Mouse (Mus musculus): ENCODE measurements around the gene Taar1.

Taar1 gene

GRCm38 (mm10) chr10:23920056-23920455 lies at the start of gene Taar1:
Gene Taar1, plus strand, starts transcription at chr10:23920356.
- DNase-seq (ENCODE audit: low read depth, low spot score), result no peak

GRCm38 (mm10) chr10:23880695-23881094 lies 39.5 kb upstream of the Taar1 start:
- DNase-seq (ENCODE audit: low read depth, low spot score), result no peak

- no peak for DNase-seq (ENCODE audit: low read depth, low spot score)
Measured at GRCm38 (mm10) chr10:23884910-23885309, 35.2 kb upstream of the Taar1 start.

GRCm38 (mm10) chr10:23886060-23886459 lies 34.1 kb upstream of the Taar1 start:
- no peak for DNase-seq (ENCODE audit: low read depth, low spot score)

GRCm38 (mm10) chr10:23892987-23893386 lies 27.2 kb upstream of the Taar1 start:
- no peak for DNase-seq (ENCODE audit: low read depth, low spot score)

GRCm38 (mm10) chr10:23894601-23895349 lies 25.4 kb upstream of the Taar1 start, which contains the start of gene Vnn1:
Gene Vnn1, plus strand, starts transcription at chr10:23894688.
- DNase-seq (ENCODE audit: low read depth, low spot score), result no peak

GRCm38 (mm10) chr10:23895376-23895775 lies 24.8 kb upstream of the Taar1 start:
- DNase-seq (ENCODE audit: low read depth, low spot score), result no peak

GRCm38 (mm10) chr10:23901119-23901518 lies 19.0 kb upstream of the Taar1 start:
- no peak for DNase-seq (ENCODE audit: low read depth, low spot score)

GRCm38 (mm10) chr10:23905661-23906060 lies 14.5 kb upstream of the Taar1 start:
- DNase-seq (ENCODE audit: low read depth, low spot score), result no peak

- no peak for DNase-seq (ENCODE audit: low read depth, low spot score)
Measured at GRCm38 (mm10) chr10:23922468-23922867, 2.3 kb downstream of the Taar1 start.

GRCm38 (mm10) chr10:23923941-23924340 lies 3.8 kb downstream of the Taar1 start:
- no peak for DNase-seq (ENCODE audit: low read depth, low spot score)

- no peak for DNase-seq (ENCODE audit: low read depth, low spot score)
Measured at GRCm38 (mm10) chr10:23937613-23938012, 17.5 kb downstream of the Taar1 start.

GRCm38 (mm10) chr10:23938312-23938711 lies 18.2 kb downstream of the Taar1 start, which contains the start of gene Taar2:
Gene Taar2, plus strand, starts transcription at chr10:23938572.
- DNase-seq (ENCODE audit: low read depth, low spot score), result no peak

- DNase-seq (ENCODE audit: low read depth, low spot score), result no peak
Measured at GRCm38 (mm10) chr10:23942465-23942864, 22.3 kb downstream of the Taar1 start.

- no peak for DNase-seq (ENCODE audit: low read depth, low spot score)
Measured at GRCm38 (mm10) chr10:23948026-23948425, 27.9 kb downstream of the Taar1 start.

GRCm38 (mm10) chr10:23949508-23950005 lies 29.4 kb downstream of the Taar1 start, which contains the start of gene Taar3:
Gene Taar3, plus strand, starts transcription at chr10:23949558.
- DNase-seq (ENCODE audit: low read depth, low spot score), result no peak

GRCm38 (mm10) chr10:23951714-23952113 lies 31.6 kb downstream of the Taar1 start:
- no peak for DNase-seq (ENCODE audit: low read depth, low spot score)

- DNase-seq (ENCODE audit: low read depth, low spot score), result no peak
Measured at GRCm38 (mm10) chr10:23959071-23959470, 38.9 kb downstream of the Taar1 start.

GRCm38 (mm10) chr10:23960444-23960915 lies 40.3 kb downstream of the Taar1 start, which contains the start of gene Taar4:
Gene Taar4, plus strand, starts transcription at chr10:23960494.
- DNase-seq (ENCODE audit: low read depth, low spot score), result no peak

- DNase-seq (ENCODE audit: low read depth, low spot score), result no peak
Measured at GRCm38 (mm10) chr10:23963444-23963843, 43.3 kb downstream of the Taar1 start.

- DNase-seq (ENCODE audit: low read depth, low spot score), result no peak
Measured at GRCm38 (mm10) chr10:23964921-23965610, 44.9 kb downstream of the Taar1 start.

GRCm38 (mm10) chr10:23970656-23971165 lies 50.6 kb downstream of the Taar1 start, which contains the start of gene Taar5:
Gene Taar5, plus strand, starts transcription at chr10:23970706.
- no peak for DNase-seq (ENCODE audit: low read depth, low spot score)

Measured in forelimb bud, embryonic 11.5 days (tissue).